8 mouse cellular contexts compared by ENCODE assay signal in genomic region chr13:69485326-69485725, GRCm38 (mm10). TPM values are rescaled to one million over a fixed set of nuclear protein-coding genes. Genes with fewer than 3 reads are reported as not detected.
DNase-seq lines count a peak whose midpoint lies in the region; ATAC-seq and TF ChIP-seq lines count a peak whose summit lies in the region.

No protein-coding gene starts in this region.

- no peak overlapping the region for H3K4me3 ChIP-seq in bone marrow, adult 2 months (replicated peaks; ENCODE audit: control insufficient read depth, low read depth, low read length)
- H3K4me3 ChIP-seq in hindbrain, postnatal 0 days (ENCODE audit: low read length) = no peak overlapping the region
- H3K4me3 ChIP-seq in olfactory bulb, adult 2 months (ENCODE audit: insufficient read depth, low read depth, low read length) = no peak overlapping the region

- intact Hi-C loops in heart, postnatal 25 days (cut with DNase I) = loop anchor here (5.0 to 10.0 kb wide), 3 partner anchors 101 to 901 kb away; partner anchors contain the start of genes Fastkd3 and Mtrr

- WGBS in bone marrow, adult 2 months = 9% methylated on average over 6 of the region's 6 CpGs
- 15% methylated on average over 6 of the region's 6 CpGs for WGBS in hindbrain, postnatal 0 days
- 13% methylated on average over 6 of the region's 6 CpGs for WGBS in olfactory bulb, adult 2 months

- H3K27ac ChIP-seq in bone marrow, adult 2 months (ENCODE audit: control insufficient read depth, insufficient read depth, low read depth, low read length, poor library complexity) = no peak overlapping the region
- no peak overlapping the region for H3K27ac ChIP-seq in hindbrain, postnatal 0 days
- H3K27ac ChIP-seq in olfactory bulb, adult 2 months (ENCODE audit: insufficient read depth, low read depth, low read length) = no peak overlapping the region

- no peaks in the 10 kb centered on the region for H3K4me1 ChIP-seq in bone marrow, adult 2 months (ENCODE audit: control insufficient read depth, insufficient read depth, low read length)
- peaks cover 15% of the 10 kb centered on the region for H3K4me1 ChIP-seq in hindbrain, postnatal 0 days (ENCODE audit: insufficient read depth, low read length)
- H3K4me1 ChIP-seq in olfactory bulb, adult 2 months (ENCODE audit: control insufficient read depth, insufficient read depth, low read length) = peaks cover 29% of the 10 kb centered on the region

- peak; percentile 6; the same call in 1 of the 2 replicates for TF ChIP-seq CTCF in bone marrow, adult 2 months (IDR thresholded peaks at IDR 0.05; ENCODE audit: control insufficient read depth, insufficient read depth, low read length)
- TF ChIP-seq CTCF in hindbrain, postnatal 0 days (IDR thresholded peaks at IDR 0.05; ENCODE audit: low read depth) = peak; percentile 85
- TF ChIP-seq CTCF in olfactory bulb, adult 2 months (IDR thresholded peaks at IDR 0.05; ENCODE audit: insufficient read depth, low read depth, low read length) = peak; percentile 51; the same call in 1 of the 2 replicates

- DNase-seq in heart, adult 11 months = peak; percentile 82
- no peak for DNase-seq in heart, postnatal 25 days (ENCODE audit: low spot score)
- peak; percentile 53 for DNase-seq in 416B (ENCODE audit: low read depth)
- DNase-seq in hindbrain, postnatal 0 days (ENCODE audit: low spot score) = peak; percentile 81
- no peak for DNase-seq in layer of hippocampus, postnatal 36 days
- DNase-seq in adipocyte (ENCODE audit: low spot score) = no peak

- peaks cover 7% of the 10 kb centered on the region; the same call in 1 of the 2 replicates for H3K27me3 ChIP-seq in hindbrain, postnatal 0 days (ENCODE audit: insufficient read depth, low read length)

- no peak overlapping the region for H3K4me2 ChIP-seq in hindbrain, postnatal 0 days (ENCODE audit: low read depth, low read length)

- no peak for TF ChIP-seq POLR2A in bone marrow, adult 2 months (IDR thresholded peaks at IDR 0.05; ENCODE audit: borderline replicate concordance, control insufficient read depth, low read depth, low read length)
- no peak for TF ChIP-seq POLR2A in olfactory bulb, adult 2 months (IDR thresholded peaks at IDR 0.05; ENCODE audit: insufficient read depth, low read depth, low read length)

- H3K9ac ChIP-seq in hindbrain, postnatal 0 days (replicated peaks; ENCODE audit: low read length) = no peak overlapping the region

- no peaks in the 10 kb centered on the region for H3K36me3 ChIP-seq in hindbrain, postnatal 0 days (ENCODE audit: insufficient read depth, low read length)

- ATAC-seq in hindbrain, postnatal 0 days = 0 out of 2 replicates have a peak, but pooled peaks have one; percentile 41

- no peaks in the 10 kb centered on the region for H3K9me3 ChIP-seq in hindbrain, postnatal 0 days (ENCODE audit: low read length)

RNA-seq across cellular contexts. Expression of gene Nsun2, which starts 48.2 kb away (rescaled TPM):
- 10 to 100 TPM; 33.5 to 38.2 TPM for total RNA-seq in heart, postnatal 25 days (2021)
- polyA plus RNA-seq in bone marrow, adult 2 months (2011; ENCODE audit: insufficient read depth, insufficient read length, low replicate concordance, missing spikeins) = 41.3 and 66.4 TPM in 2 replicates
- total RNA-seq in hindbrain, postnatal 0 days (2014; rRNA removed) = 34.9 and 37.6 TPM in 2 replicates
- 61.5 and 62.1 TPM in 2 replicates for polyA plus RNA-seq in hindbrain, postnatal 0 days (2015; fragmentation: Nextera tagmentation; extraction: Ambion mirVana)
- polyA plus RNA-seq in olfactory bulb, adult 2 months (2012; ENCODE audit: insufficient read depth, insufficient read length, low replicate concordance, missing spikeins) = not detected in 2 replicates
- 10 to 100 TPM; 88.2 to 97.5 TPM for total RNA-seq in layer of hippocampus, postnatal 36 days (2021)

RNA-seq across cellular contexts. Expression of gene Tent4a, which starts 49.1 kb away (rescaled TPM):
- 10 to 100 TPM; 12.0 to 12.6 TPM for total RNA-seq in heart, postnatal 25 days (2021)
- 7.6 and 8.8 TPM in 2 replicates for polyA plus RNA-seq in bone marrow, adult 2 months (2011; ENCODE audit: insufficient read depth, insufficient read length, low replicate concordance, missing spikeins)
- total RNA-seq in hindbrain, postnatal 0 days (2014; rRNA removed) = 22.3 and 22.6 TPM in 2 replicates
- polyA plus RNA-seq in hindbrain, postnatal 0 days (2015; fragmentation: Nextera tagmentation; extraction: Ambion mirVana) = 4.8 and 5.1 TPM in 2 replicates
- polyA plus RNA-seq in olfactory bulb, adult 2 months (2012; ENCODE audit: insufficient read depth, insufficient read length, low replicate concordance, missing spikeins) = not detected in 2 replicates
- total RNA-seq in layer of hippocampus, postnatal 36 days (2021) = 10 to 100 TPM; 47.0 to 49.1 TPM

Comparison
In these comparisons a context has a peak if more than half of its experiments do, and no peak if none do; other contexts are left out.
1. DNase-seq: peak in heart, adult 11 months (single experiment), 416B (single experiment) and hindbrain, postnatal 0 days (single experiment); none in heart, postnatal 25 days (single experiment), layer of hippocampus, postnatal 36 days (0 of 2) and adipocyte (single experiment).
2. CTCF ChIP-seq: peak in every context shown above with its lines; median percentile 85 in hindbrain, postnatal 0 days; 51 in olfactory bulb, adult 2 months; 6 in bone marrow, adult 2 months.